Mouse (Mus musculus): ENCODE measurements at regions not wholly inside any gene's neighbourhood (a gene's known extent, or its start where the extent isn't known, plus 50 kb on each side); places are given as distances from the start of the nearest gene placed in this dataset.

GRCm38 (mm10) chr6:104989863-104990262, 497.3 kb downstream of the Cntn6 start:
- TF ChIP-seq CTCF (IDR thresholded peaks at IDR 0.05; ENCODE audit: low read depth, low read length) = no peak
- no peak for TF ChIP-seq GATA1 (IDR thresholded peaks at IDR 0.05; ENCODE audit: borderline replicate concordance, low read length)
- TF ChIP-seq POLR2AphosphoS5 (IDR thresholded peaks at IDR 0.05; ENCODE audit: insufficient replicate concordance, low read depth, low read length) = no peak

Measured in G1E (cell line).